In the genomic region with DNA sequence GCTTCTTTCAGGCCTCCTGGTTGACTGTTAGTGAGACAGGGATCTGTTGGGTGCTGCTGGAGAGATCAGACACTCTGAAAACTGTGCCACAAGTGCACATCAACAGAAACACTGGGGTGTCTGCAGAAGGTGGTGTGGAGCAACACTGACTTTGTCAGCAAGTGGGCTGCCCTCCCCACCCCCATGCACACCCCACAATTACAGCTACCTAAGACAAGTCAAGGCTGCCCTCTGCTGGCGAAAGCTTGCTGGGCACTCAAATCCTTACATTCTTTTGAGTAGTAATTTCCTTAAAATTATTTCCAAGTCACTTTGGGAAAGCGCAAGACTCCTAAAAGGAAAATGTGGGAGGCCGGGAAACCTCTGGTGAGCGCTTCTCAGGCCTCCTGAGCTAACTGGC, we compare ENCODE assay signal across 9 mouse cellular contexts. TPM values are rescaled to one million over a fixed set of nuclear protein-coding genes. Genes with fewer than 3 reads are reported as not detected.
A peak's percentile ranks its signal among the peaks of the same experiment; 100 is the strongest.
DNase-seq lines count a peak whose midpoint lies in the region; ATAC-seq and TF ChIP-seq lines count a peak whose summit lies in the region.
"Had no signal": no experiment of that assay in that cellular context is flagged by ENCODE, and none has a peak within 500 bp of the region (broad histone marks: within the 10 kb centered on the region; RNA-seq: fewer than 3 reads in every experiment).

No protein-coding gene starts in this region.

- WGBS in forebrain, postnatal 0 days, result 14% methylated on average over 4 of the region's 4 CpGs
- whole genome bisulfite sequencing in forebrain, embryonic 12.5 days, result 13% methylated on average over 4 of the region's 4 CpGs
- 9% methylated on average over 4 of the region's 4 CpGs for WGBS in olfactory bulb, adult 2 months

- DNase-seq in forebrain, postnatal 0 days, result peak; percentile 87
- peak; percentile 58 for DNase-seq in CH12.LX (ENCODE audit: extremely low read depth)
- DNase-seq in cerebellum, postnatal 10 days, result peak; percentile 88 to 89
- DNase-seq in gastrocnemius, postnatal 4 days (ENCODE audit: low spot score in 2 of 2), result peak; percentile 56 to 73
- DNase-seq in left cerebral cortex, adult 18-20 months (ENCODE audit: low spot score in 2 of 2), result peak; percentile 78 to 82
- peak; percentile 88 for DNase-seq in thymus, postnatal 14 days

- ATAC-seq in forebrain, postnatal 0 days, result no peak
- no peak for ATAC-seq in forebrain, embryonic 12.5 days (ENCODE audit: low FRiP score)

- in situ Hi-C loops in CH12.LX (cut with MboI; ENCODE audit: low pct_ligation_motif_present, low pct_unique_long_range_greater_than_20kb, low sequenced_read_pairs), result loop anchor here (10.0 kb wide), 1 partner anchor 521 kb away; a partner anchor contains a TSS

- peaks cover 3% of the 10 kb centered on the region for H3K4me1 ChIP-seq in forebrain, postnatal 0 days (ENCODE audit: insufficient read depth)
- peaks cover 8% of the 10 kb centered on the region for H3K4me1 ChIP-seq in forebrain, embryonic 12.5 days
- peaks cover 2 to 8% of the 10 kb centered on the region in 2 experiments for H3K4me1 ChIP-seq in CH12.LX (ENCODE audit: control insufficient read depth in 1 of 2, insufficient read depth in 2 of 2)
- H3K4me1 ChIP-seq in olfactory bulb, adult 2 months (ENCODE audit: control insufficient read depth, insufficient read depth, low read length), result peaks cover 11% of the 10 kb centered on the region

- no peak for TF ChIP-seq POLR2A in CH12.LX (IDR thresholded peaks at IDR 0.05; ENCODE audit: low read depth, low read length)
- no peak for TF ChIP-seq POLR2A in olfactory bulb, adult 2 months (IDR thresholded peaks at IDR 0.05; ENCODE audit: insufficient read depth, low read depth, low read length)

- H3K9me3 ChIP-seq in forebrain, postnatal 0 days (ENCODE audit: low read length), result no peaks in the 10 kb centered on the region
- no peaks in the 10 kb centered on the region for H3K9me3 ChIP-seq in forebrain, embryonic 12.5 days
- H3K9me3 ChIP-seq in CH12.LX (replicated peaks; ENCODE audit: low read length), result no peaks in the 10 kb centered on the region

- no peak overlapping the region for H3K4me3 ChIP-seq in forebrain, postnatal 0 days (ENCODE audit: low read depth, low read length)
- H3K4me3 ChIP-seq in forebrain, embryonic 12.5 days (replicated peaks), result no peak overlapping the region
- no peak overlapping the region for H3K4me3 ChIP-seq in CH12.LX (replicated peaks in 1 of 3; ENCODE audit: low read depth in 2 of 3, low read length in 2 of 3, poor library complexity in 1 of 3)
- no peak overlapping the region for H3K4me3 ChIP-seq in olfactory bulb, adult 2 months (ENCODE audit: insufficient read depth, low read depth, low read length)

- H3K79me2 ChIP-seq in CH12.LX (replicated peaks; ENCODE audit: control insufficient read depth, extremely low read depth, insufficient read depth, poor library complexity, severe bottlenecking), result peaks cover 11% of the 10 kb centered on the region

- H3K36me3 ChIP-seq in forebrain, postnatal 0 days (ENCODE audit: insufficient read depth), result no peaks in the 10 kb centered on the region
- H3K36me3 ChIP-seq in forebrain, embryonic 12.5 days (replicated peaks), result no peaks in the 10 kb centered on the region
- H3K36me3 ChIP-seq in CH12.LX (replicated peaks in 1 of 2; ENCODE audit: control insufficient read depth in 1 of 2, insufficient read depth in 1 of 2, low read length in 1 of 2), result peaks cover 0 to 2% of the 10 kb centered on the region in 2 experiments

- peak; percentile 92 for TF ChIP-seq RAD21 in CH12.LX (IDR thresholded peaks at IDR 0.05; ENCODE audit: low read depth, low read length)

- H3K27me3 ChIP-seq in forebrain, postnatal 0 days (ENCODE audit: insufficient read depth, low read length), result no peaks in the 10 kb centered on the region
- H3K27me3 ChIP-seq in forebrain, embryonic 12.5 days, result peaks cover 14% of the 10 kb centered on the region; the same call in 1 of the 2 replicates
- peaks cover 40% of the 10 kb centered on the region for H3K27me3 ChIP-seq in CH12.LX (replicated peaks)

- no peak overlapping the region for H3K9ac ChIP-seq in forebrain, postnatal 0 days
- no peak overlapping the region for H3K9ac ChIP-seq in forebrain, embryonic 12.5 days
- no peak overlapping the region for H3K9ac ChIP-seq in CH12.LX (ENCODE audit: insufficient read depth, low read depth)

- H3K4me2 ChIP-seq in forebrain, postnatal 0 days (ENCODE audit: low read depth), result no peak overlapping the region
- no peak overlapping the region for H3K4me2 ChIP-seq in forebrain, embryonic 12.5 days
- H3K4me2 ChIP-seq in CH12.LX (ENCODE audit: insufficient read depth, low read depth, poor library complexity, severe bottlenecking), result no peak overlapping the region

- TF ChIP-seq CTCF in forebrain, postnatal 0 days (IDR thresholded peaks at IDR 0.05; ENCODE audit: low read depth), result peak; percentile 94
- peak; percentile 65 to 94 for TF ChIP-seq CTCF in CH12.LX (conservative IDR thresholded peaks at IDR 0.05 in 1 of 2, IDR thresholded peaks at IDR 0.05 in 1 of 2; ENCODE audit: low read depth in 2 of 2, low read length in 2 of 2)
- peak; percentile 74 for TF ChIP-seq CTCF in olfactory bulb, adult 2 months (IDR thresholded peaks at IDR 0.05; ENCODE audit: insufficient read depth, low read depth, low read length)

- H3K27ac ChIP-seq in forebrain, postnatal 0 days (ENCODE audit: low read depth, low read length), result no peak overlapping the region
- H3K27ac ChIP-seq in forebrain, embryonic 12.5 days, result no peak overlapping the region
- H3K27ac ChIP-seq in CH12.LX (ENCODE audit: insufficient read depth, low read depth), result no peak overlapping the region
- no peak overlapping the region for H3K27ac ChIP-seq in olfactory bulb, adult 2 months (ENCODE audit: insufficient read depth, low read depth, low read length)
- H3K27ac ChIP-seq: macrophage had no signal

- no peak for TF ChIP-seq EP300 in CH12.LX (IDR thresholded peaks at IDR 0.05; ENCODE audit: low read length)

- dilution Hi-C loops in CH12.LX (cut with MboI; ENCODE audit: extremely low pct_ligation_motif_present, extremely low pct_unique_long_range_greater_than_20kb, low sequenced_read_pairs), result no loop called here

TF ChIP-seq in CH12.LX, 34 proteins besides CTCF, POLR2A, EP300 and RAD21 (continues in another document):
- peak; percentile 83 for TF ChIP-seq MAZ (IDR thresholded peaks at IDR 0.05; ENCODE audit: low read depth, low read length)
- no peak for TF ChIP-seq JUND (conservative IDR thresholded peaks at IDR 0.05; ENCODE audit: low read depth, low read length)
- TF ChIP-seq MAX (IDR thresholded peaks at IDR 0.05; ENCODE audit: low read length), result peak; percentile 37; the same call in 1 of the 2 replicates
- no peak for TF ChIP-seq SIN3A (IDR thresholded peaks at IDR 0.05; ENCODE audit: low read length)
- TF ChIP-seq IRF4 (IDR thresholded peaks at IDR 0.05; ENCODE audit: low read depth, low read length), result no peak
- peak; percentile 77 for TF ChIP-seq CHD2 (IDR thresholded peaks at IDR 0.05; ENCODE audit: low read length)
- peak; percentile 96 for TF ChIP-seq SMC3 (IDR thresholded peaks at IDR 0.05; ENCODE audit: low read depth, low read length)
- 0 out of 2 replicates have a peak, but pooled peaks have one; percentile 18 for TF ChIP-seq BHLHE40 (IDR thresholded peaks at IDR 0.05; ENCODE audit: low read depth, low read length)

RNA-seq across cellular contexts. Expression of a gene that starts 3.7 kb away (rescaled TPM):
- 103 and 108 TPM in 2 replicates for total RNA-seq in forebrain, postnatal 0 days (2014; rRNA removed)
- polyA plus RNA-seq in forebrain, postnatal 0 days (2015; fragmentation: Nextera tagmentation; extraction: Ambion mirVana), result 150 and 161 TPM in 2 replicates
- polyA plus RNA-seq in forebrain, embryonic 12.5 days (2016; fragmentation: Nextera tagmentation; extraction: Ambion mirVana), result 122 and 132 TPM in 2 replicates
- total RNA-seq in CH12.LX (2012; rRNA removed) (86.3 and 97.7 TPM in 2 replicates), CH12.LX (2014; rRNA removed) (114 and 115 TPM in 2 replicates)
- 86.1 and 95.0 TPM in 2 replicates for polyA plus RNA-seq in CH12.LX (2012; ENCODE audit: insufficient read length, low read depth)
- 10 to 100 TPM; 41.8 to 44.4 TPM for total RNA-seq in gastrocnemius, postnatal 4 days (2021)
- 10 to 100 TPM; 55.2 to 61.0 TPM for total RNA-seq in left cerebral cortex, adult 18-20 months (2021)
- not detected in 2 replicates for polyA plus RNA-seq in olfactory bulb, adult 2 months (2012; ENCODE audit: insufficient read depth, insufficient read length, low replicate concordance, missing spikeins)

RNA-seq across cellular contexts. Expression of a gene that starts 18.7 kb away (rescaled TPM):
- total RNA-seq in forebrain, postnatal 0 days (2014; rRNA removed), result 1.1 and 1.3 TPM in 2 replicates
- 0.92 and 1.1 TPM in 2 replicates for polyA plus RNA-seq in forebrain, postnatal 0 days (2015; fragmentation: Nextera tagmentation; extraction: Ambion mirVana)
- 0.27 and 1.0 TPM in 2 replicates for polyA plus RNA-seq in forebrain, embryonic 12.5 days (2016; fragmentation: Nextera tagmentation; extraction: Ambion mirVana)
- total RNA-seq in CH12.LX (2012; rRNA removed), result 0.13 and 0.34 TPM in 2 replicates
- total RNA-seq in CH12.LX (2014; rRNA removed), result not detected in 2 replicates
- 0.08 and 0.16 TPM in 2 replicates for polyA plus RNA-seq in CH12.LX (2012; ENCODE audit: insufficient read length, low read depth)
- not detected for total RNA-seq in gastrocnemius, postnatal 4 days (2021)
- total RNA-seq in left cerebral cortex, adult 18-20 months (2021), result under 1 TPM; 0.23 to 0.28 TPM
- not detected in 2 replicates for polyA plus RNA-seq in olfactory bulb, adult 2 months (2012; ENCODE audit: insufficient read depth, insufficient read length, low replicate concordance, missing spikeins)
- polyA plus RNA-seq: macrophage had no signal

RNA-seq across cellular contexts. Expression of a gene that starts 24.1 kb away (rescaled TPM):
- total RNA-seq in forebrain, postnatal 0 days (2014; rRNA removed), result 5.9 and 6.6 TPM in 2 replicates
- 11.0 and 14.5 TPM in 2 replicates for polyA plus RNA-seq in forebrain, postnatal 0 days (2015; fragmentation: Nextera tagmentation; extraction: Ambion mirVana)
- 65.0 and 67.6 TPM in 2 replicates for polyA plus RNA-seq in forebrain, embryonic 12.5 days (2016; fragmentation: Nextera tagmentation; extraction: Ambion mirVana)
- total RNA-seq in CH12.LX (2012; rRNA removed) (19.4 and 20.7 TPM in 2 replicates), CH12.LX (2014; rRNA removed) (11.3 and 14.4 TPM in 2 replicates)
- 83.9 and 85.4 TPM in 2 replicates for polyA plus RNA-seq in CH12.LX (2012; ENCODE audit: insufficient read length, low read depth)
- total RNA-seq in gastrocnemius, postnatal 4 days (2021), result 100 to 1,000 TPM; 114 to 119 TPM
- total RNA-seq in left cerebral cortex, adult 18-20 months (2021), result 1 to 10 TPM; 3.4 to 3.9 TPM
- polyA plus RNA-seq in olfactory bulb, adult 2 months (2012; ENCODE audit: insufficient read depth, insufficient read length, low replicate concordance, missing spikeins), result not detected in 2 replicates

RNA-seq across cellular contexts. Expression of a gene that starts 56.1 kb away (rescaled TPM):
- 17.2 and 21.9 TPM in 2 replicates for total RNA-seq in forebrain, postnatal 0 days (2014; rRNA removed)
- polyA plus RNA-seq in forebrain, postnatal 0 days (2015; fragmentation: Nextera tagmentation; extraction: Ambion mirVana), result 12.4 and 15.4 TPM in 2 replicates
- polyA plus RNA-seq in forebrain, embryonic 12.5 days (2016; fragmentation: Nextera tagmentation; extraction: Ambion mirVana), result 9.5 and 13.2 TPM in 2 replicates
- total RNA-seq in CH12.LX (2012; rRNA removed) (0.34 and 0.47 TPM in 2 replicates), CH12.LX (2014; rRNA removed) (0.16 and 0.69 TPM in 2 replicates)
- 0.31 and 0.51 TPM in 2 replicates for polyA plus RNA-seq in CH12.LX (2012; ENCODE audit: insufficient read length, low read depth)
- total RNA-seq in gastrocnemius, postnatal 4 days (2021), result 1 to 10 TPM; 3.7 to 3.8 TPM
- total RNA-seq in left cerebral cortex, adult 18-20 months (2021), result 10 to 100 TPM; 12.8 to 13.9 TPM
- polyA plus RNA-seq in olfactory bulb, adult 2 months (2012; ENCODE audit: insufficient read depth, insufficient read length, low replicate concordance, missing spikeins), result not detected in 2 replicates

Comparison
In these comparisons a context has a peak if more than half of its experiments do, and no peak if none do; other contexts are left out.
1. RNA of a gene that starts 24.1 kb away (total RNA-seq): 114 to 119 TPM in gastrocnemius, postnatal 4 days; 11.3 to 20.7 TPM in CH12.LX, 5.9 to 6.6 TPM in forebrain, postnatal 0 days and 3.4 to 3.9 TPM in left cerebral cortex, adult 18-20 months; every median in the first group is over 4 times any median in the second.
2. Peak in every context shown above with its lines, with median percentiles within 50 percentile points of each other: DNase-seq and CTCF ChIP-seq.